Mouse (Mus musculus) cerebellum, adult 9-11 months (tissue): ENCODE results near the gene Cyp27b1.
A peak's percentile ranks its signal among the peaks of the same experiment; 100 is the strongest.

Experiments used
- DNase-seq: peaks from one replicate; pipeline ENCODE4 v3.0.0; 2022

Cyp27b1 gene

GRCm38 (mm10) chr10:127092742-127093141 is 44.7 kb downstream of the Cyp27b1 start:
- DNase-seq = no peak

GRCm38 (mm10) chr10:127094382-127094802 is 46.3 kb downstream of the Cyp27b1 start:
- DNase-seq = peak; percentile 63

GRCm38 (mm10) chr10:127098514-127098913 is 50.5 kb downstream of the Cyp27b1 start:
- no peak for DNase-seq

- no peak for DNase-seq
These were observed 51.1 kb downstream of the Cyp27b1 start for GRCm38 (mm10) chr10:127099191-127099590.

GRCm38 (mm10) chr10:127099868-127100267 is 51.8 kb downstream of the Cyp27b1 start:
- DNase-seq = no peak

- no peak for DNase-seq
These were observed 52.4 kb downstream of the Cyp27b1 start for GRCm38 (mm10) chr10:127100414-127100813.

- no peak for DNase-seq
These were observed 53.1 kb downstream of the Cyp27b1 start for GRCm38 (mm10) chr10:127101151-127101550.
